Mouse (Mus musculus) B cell, adult 2 months (primary cell): Measurements from ENCODE around the gene Ndufs8.
A peak's percentile ranks its signal among the peaks of the same experiment; 100 is the strongest.
"Not testable (repeated sequence)": the region's sequence is repeated elsewhere in the genome, so short reads cannot be mapped to it uniquely, and the experiment has no call there.

Experiments used
- DNase-seq, 2 experiments: peaks; one replicate each; pipeline ENCODE4 v3.0.0; 2022

Gene Ndufs8

DNA sequence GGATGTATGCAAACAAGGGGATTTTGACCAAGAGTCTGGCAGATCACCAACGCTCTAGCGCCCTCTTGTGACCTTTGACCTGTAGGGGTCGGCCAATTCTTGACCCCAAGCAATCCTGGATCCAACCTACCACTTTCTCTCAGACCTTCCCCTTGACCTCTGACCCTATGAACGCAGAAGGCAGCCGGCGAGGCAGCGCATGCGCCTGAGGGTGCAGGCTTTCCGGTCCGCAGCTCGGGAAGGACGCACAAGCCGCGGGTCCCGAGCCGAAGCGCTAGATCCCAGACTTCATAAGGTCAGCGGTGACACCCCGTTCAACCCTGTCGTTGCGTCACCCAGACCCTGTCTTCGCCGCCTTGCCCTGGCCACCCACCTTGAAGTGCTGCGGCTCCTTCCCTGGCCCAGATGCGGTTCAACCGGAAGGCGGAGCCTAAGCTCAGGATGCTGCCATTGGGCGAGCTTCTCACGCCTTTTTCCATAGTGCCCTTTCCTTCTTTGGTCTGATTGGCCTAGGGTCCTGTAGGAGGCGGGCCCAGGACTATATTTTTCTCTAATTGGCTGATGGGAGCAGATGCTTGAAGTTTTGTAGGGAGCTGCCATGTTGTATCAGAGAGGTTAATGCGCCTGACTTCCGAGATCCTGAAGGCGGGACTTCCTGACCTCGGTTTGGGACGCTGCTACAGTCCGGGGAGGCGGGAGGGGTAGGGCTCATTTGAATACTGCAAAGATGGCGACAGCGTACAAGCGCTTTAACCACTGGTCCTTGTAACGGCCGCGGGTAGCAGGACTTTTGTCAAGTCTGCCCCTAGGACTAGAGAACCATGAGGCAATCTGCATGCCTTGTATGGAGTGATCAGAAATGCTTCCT is at the start of gene Ndufs8:
Gene Ndufs8, minus strand, starts transcription at position 438 of the 868 bp plus-strand sequence.
- peak; percentile 87 to 91 for DNase-seq

- not testable (repeated sequence) for DNase-seq
Observed at GRCm38 (mm10) chr19:3961805-3962204, 49.2 kb upstream of the Ndufs8 start.

- no peak for DNase-seq
Observed at GRCm38 (mm10) chr19:3960211-3960610, 47.6 kb upstream of the Ndufs8 start.

DNA sequence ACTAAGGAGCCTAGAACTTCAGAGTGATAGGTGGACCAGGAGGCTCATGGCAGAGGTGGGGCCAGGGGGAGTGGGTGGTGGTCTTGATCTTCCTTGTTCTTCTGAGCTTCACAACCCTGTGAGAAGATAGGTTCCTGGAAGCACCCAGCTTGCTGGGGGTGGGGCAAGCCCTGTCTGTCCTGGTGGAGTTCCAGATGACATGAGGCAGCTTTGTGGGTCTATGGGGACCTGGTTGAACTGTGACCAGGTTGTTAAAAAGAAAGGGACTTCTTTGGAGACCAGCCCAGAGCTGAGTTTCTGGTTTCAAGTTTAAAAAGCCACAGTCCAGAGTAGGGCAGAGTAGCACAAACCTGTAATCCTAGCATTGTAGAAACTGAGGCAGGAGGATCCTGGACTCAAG is 46.5 kb upstream of the Ndufs8 start:
- no peak for DNase-seq

GRCm38 (mm10) chr19:3958470-3958869 is 45.9 kb upstream of the Ndufs8 start, which contains the start of gene Aldh3b3:
Gene Aldh3b3, plus strand, starts transcription at chr19:3958645.
- no peak for DNase-seq

- not testable (repeated sequence) for DNase-seq
Observed at GRCm38 (mm10) chr19:3957296-3958036, 44.9 kb upstream of the Ndufs8 start.

- no peak for DNase-seq
Observed at GRCm38 (mm10) chr19:3955804-3956203, 43.2 kb upstream of the Ndufs8 start.

GRCm38 (mm10) chr19:3955033-3955432 is 42.5 kb upstream of the Ndufs8 start:
- no peak for DNase-seq

- DNase-seq: no peak
Observed at GRCm38 (mm10) chr19:3952099-3952498, 39.5 kb upstream of the Ndufs8 start.

DNA sequence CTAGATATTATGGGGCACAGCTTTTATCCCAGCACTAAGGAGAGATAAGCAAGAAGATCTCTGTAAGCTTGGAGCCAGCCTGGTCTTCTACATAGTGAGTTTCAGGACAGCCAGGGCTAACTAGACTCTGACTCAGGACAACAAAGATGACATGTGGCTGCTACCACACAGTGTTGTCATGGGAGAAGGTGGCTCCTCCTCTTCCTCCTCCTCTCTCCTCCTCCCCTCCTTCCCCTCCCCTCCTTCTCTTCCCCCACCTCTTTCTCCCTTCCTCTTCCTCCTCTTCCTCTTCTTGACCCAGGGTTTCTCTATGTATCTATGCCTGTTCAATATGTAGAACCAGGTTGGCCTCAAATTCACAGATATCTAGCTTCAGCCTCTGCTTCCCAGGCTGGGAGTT is 38.9 kb upstream of the Ndufs8 start:
- no peak for DNase-seq

- DNase-seq: no peak
Observed at GRCm38 (mm10) chr19:3950331-3950730, 37.8 kb upstream of the Ndufs8 start.

GRCm38 (mm10) chr19:3948546-3948945 is 36.0 kb upstream of the Ndufs8 start:
- no peak for DNase-seq

DNA sequence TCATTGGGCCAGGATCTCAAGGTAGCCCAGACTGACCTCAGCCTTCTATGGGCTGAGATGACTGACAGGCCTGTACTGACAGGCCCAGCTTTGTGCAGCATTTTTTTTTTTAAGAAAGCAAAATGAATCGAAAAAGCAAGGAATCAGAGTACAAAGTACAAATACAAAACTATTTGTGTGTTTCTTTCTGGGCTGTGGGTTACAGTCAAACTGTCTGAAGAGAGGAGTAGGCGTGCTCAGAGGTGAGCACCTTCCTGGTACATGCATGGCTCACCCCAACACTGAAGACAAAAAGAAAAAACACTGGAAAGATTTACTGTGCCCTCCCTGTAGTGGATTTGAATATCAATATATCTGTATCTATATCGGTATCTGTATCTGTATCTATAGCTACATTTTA is 35.2 kb upstream of the Ndufs8 start:
- DNase-seq: no peak

DNA sequence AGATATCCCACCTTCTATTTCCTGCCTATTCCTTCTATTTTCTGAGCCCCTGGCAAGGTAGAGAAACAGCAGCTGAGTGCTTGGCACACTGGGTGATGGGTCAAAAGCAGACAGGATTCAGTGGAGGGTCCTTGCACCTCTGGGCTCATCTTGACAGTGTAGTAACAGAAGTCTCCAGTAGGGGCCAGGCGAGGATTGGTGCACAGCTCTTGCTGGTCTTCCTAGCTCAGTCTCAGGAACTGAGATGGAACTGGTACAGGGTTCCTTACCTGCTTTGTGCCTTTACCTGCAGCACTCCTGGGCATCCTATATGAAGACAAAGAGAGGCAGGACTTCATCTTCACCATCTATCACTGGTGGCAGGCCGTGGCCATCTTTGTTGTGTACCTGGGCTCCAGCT is 34.1 kb upstream of the Ndufs8 start:
- peak; percentile 76 to 80 for DNase-seq

- peak; percentile 71 to 73 for DNase-seq
Observed at GRCm38 (mm10) chr19:3945872-3946564, 33.4 kb upstream of the Ndufs8 start.

DNA sequence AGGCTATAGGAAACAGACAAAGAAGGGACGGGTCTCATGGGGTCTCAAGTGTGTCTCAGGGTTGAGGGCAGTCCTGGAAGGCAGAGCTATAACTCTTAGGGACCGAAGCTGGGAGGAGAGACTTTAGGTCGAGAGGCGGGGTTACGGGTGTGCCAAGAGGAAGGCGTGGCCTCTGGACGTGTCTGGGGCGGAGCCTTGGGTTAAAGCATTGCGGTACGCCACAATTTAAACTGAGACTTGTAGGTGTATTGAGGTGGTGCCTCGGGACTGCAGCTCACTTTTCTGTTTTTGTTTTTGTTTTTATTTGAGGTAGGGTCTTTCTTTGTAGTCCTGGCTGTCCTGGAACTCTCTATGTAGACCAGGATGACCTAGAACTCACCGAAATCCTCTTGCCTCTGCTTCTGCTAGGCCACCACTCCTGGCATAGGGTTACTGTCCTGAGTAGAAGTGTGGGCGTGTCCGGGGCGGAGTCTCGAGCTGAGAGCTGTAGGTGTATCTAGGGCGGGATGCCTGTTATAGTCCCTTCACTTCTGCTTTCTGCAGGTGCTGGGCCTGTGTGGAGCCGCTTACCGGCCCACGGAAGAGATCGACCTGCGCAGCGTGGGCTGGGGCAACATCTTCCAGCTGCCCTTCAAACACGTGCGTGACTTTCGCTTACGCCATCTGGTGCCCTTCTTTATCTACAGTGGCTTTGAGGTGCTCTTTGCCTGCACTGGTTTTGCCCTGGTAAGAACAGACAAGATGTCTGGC is 30.6 kb upstream of the Ndufs8 start:
- DNase-seq: peak; percentile 91 to 93

- peak in 1 of 2 experiments; percentile 18 for DNase-seq
Observed at GRCm38 (mm10) chr19:3942315-3942714, 29.7 kb upstream of the Ndufs8 start.

DNA sequence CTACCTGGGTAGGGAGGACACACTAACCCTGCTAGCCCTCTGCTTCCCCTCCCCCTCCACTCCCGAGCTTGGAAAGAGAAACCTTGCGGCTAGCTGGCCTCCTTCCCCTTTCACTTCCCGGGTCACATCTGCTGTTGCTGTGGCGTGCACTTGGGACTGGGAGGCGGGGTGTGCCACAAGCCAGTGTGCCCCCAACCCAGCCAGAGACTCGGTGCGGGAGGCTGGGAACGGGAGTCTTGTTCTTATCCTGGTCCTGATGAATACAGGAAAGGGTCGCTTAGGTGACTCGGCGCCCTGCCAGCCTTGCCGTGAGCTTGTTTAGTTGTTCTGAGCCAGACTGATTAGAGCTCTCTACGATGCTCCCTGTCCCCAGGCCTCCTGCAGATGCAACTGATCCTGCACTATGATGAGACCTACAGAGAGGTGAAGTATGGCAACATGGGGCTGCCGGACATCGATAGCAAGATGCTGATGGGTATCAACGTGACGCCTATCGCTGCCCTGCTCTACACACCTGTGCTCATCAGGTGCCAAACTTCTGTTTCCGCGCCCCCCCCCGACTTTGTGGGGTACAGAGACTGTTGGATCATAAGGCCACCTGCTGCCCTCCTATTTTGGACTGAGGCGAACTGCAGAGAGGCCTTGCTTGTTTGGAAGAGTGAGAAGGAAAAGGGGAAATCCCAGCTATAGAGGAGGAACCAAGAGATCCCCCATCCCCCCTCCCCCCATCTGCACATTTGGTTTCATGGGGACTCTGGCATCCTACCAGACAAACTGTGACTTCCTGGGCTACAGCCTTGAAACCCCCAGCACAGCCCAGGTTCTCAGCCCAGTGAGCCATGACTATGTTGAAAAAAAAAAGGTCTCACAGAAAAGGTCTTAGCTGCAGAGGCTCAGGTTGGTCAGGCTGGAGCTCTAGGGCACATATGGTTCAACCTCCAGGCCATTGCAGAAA is 23.6 kb upstream of the Ndufs8 start:
- DNase-seq: peak; percentile 80 to 84

- peak; percentile 83 to 86 for DNase-seq
Observed at GRCm38 (mm10) chr19:3935032-3935895, 22.7 kb upstream of the Ndufs8 start, which contains the start of gene Unc93b1. Gene Unc93b1, plus strand, starts transcription at chr19:3935186.

DNA sequence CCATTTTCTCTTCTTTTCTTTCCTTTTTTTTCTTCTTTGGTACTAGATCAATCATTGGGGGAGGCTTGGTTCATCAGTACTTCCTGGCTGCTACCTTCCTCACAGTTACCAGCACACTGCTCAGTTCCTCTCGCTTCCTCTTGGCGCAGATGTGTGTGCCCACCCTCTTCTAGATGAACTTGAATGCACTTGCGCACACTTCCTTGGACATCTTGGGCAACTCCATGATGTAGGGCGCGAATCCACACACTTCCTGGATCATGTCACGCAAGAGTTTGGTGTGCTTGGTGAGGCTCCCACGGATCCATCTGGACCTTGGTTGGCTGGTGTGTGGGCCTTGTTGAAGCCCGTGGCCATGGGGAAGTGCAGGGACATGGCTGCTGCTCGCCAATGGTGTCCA is 19.1 kb upstream of the Ndufs8 start:
- DNase-seq: peak; percentile 35 to 50
